Mouse (Mus musculus): ENCODE data around the gene Col6a2. TPM values are rescaled to one million over a fixed set of nuclear protein-coding genes. Genes with fewer than 3 reads are reported as not detected.

The Col6a2 gene
- polyA plus RNA-seq, 1 experiment: 47.2 TPM

- DNase-seq: no peak
- Histone ChIP-seq H3K4me3 (ENCODE audit: control insufficient read depth, insufficient read depth, low read length) (no peak overlapping the region), H3K27me3 (ENCODE audit: control insufficient read depth, insufficient read depth, low read length) (no peaks in the 10 kb centered on the region), H3K4me1 (replicated peaks; ENCODE audit: control insufficient read depth, insufficient read depth, low read length) (no peaks in the 10 kb centered on the region), H3K27ac (ENCODE audit: control insufficient read depth, insufficient read depth, low read length) (no peak overlapping the region), H3K36me3 (ENCODE audit: control insufficient read depth, insufficient read depth, low read length) (no peaks in the 10 kb centered on the region)
- WGBS: 61% methylated on average over 1 of the region's 1 CpGs
- TF ChIP-seq CTCF (IDR thresholded peaks at IDR 0.05; ENCODE audit: borderline replicate concordance, control insufficient read depth, extremely low read depth, insufficient read depth, low read length, poor library complexity) (no peak), POLR2A (IDR thresholded peaks at IDR 0.05; ENCODE audit: control insufficient read depth, extremely low read depth, insufficient read depth, low read length, poor library complexity) (no peak)
These were observed 37.2 kb downstream of the Col6a2 start for GRCm38 (mm10) chr10:76586190-76586589.

GRCm38 (mm10) chr10:76584138-76584537 lies 39.3 kb downstream of the Col6a2 start:
- H3K27me3 ChIP-seq (ENCODE audit: control insufficient read depth, insufficient read depth, low read length): no peaks in the 10 kb centered on the region
- whole genome bisulfite sequencing: 26% methylated on average over 10 of the region's 10 CpGs
- TF ChIP-seq CTCF (IDR thresholded peaks at IDR 0.05; ENCODE audit: borderline replicate concordance, control insufficient read depth, extremely low read depth, insufficient read depth, low read length, poor library complexity): no peak
- TF ChIP-seq POLR2A (IDR thresholded peaks at IDR 0.05; ENCODE audit: control insufficient read depth, extremely low read depth, insufficient read depth, low read length, poor library complexity): no peak
- DNase-seq: no peak
- H3K4me1 ChIP-seq (replicated peaks; ENCODE audit: control insufficient read depth, insufficient read depth, low read length): no peaks in the 10 kb centered on the region
- no peaks in the 10 kb centered on the region for H3K36me3 ChIP-seq (ENCODE audit: control insufficient read depth, insufficient read depth, low read length)
- no peak overlapping the region for H3K27ac ChIP-seq (ENCODE audit: control insufficient read depth, insufficient read depth, low read length)
- no peak overlapping the region for H3K4me3 ChIP-seq (ENCODE audit: control insufficient read depth, insufficient read depth, low read length)

- H3K27ac ChIP-seq (ENCODE audit: control insufficient read depth, insufficient read depth, low read length): no peak overlapping the region
- DNase-seq: no peak
- 96% methylated on average over 7 of the region's 7 CpGs for WGBS
- H3K36me3 ChIP-seq (ENCODE audit: control insufficient read depth, insufficient read depth, low read length): no peaks in the 10 kb centered on the region
- H3K4me1 ChIP-seq (replicated peaks; ENCODE audit: control insufficient read depth, insufficient read depth, low read length): no peaks in the 10 kb centered on the region
- H3K4me3 ChIP-seq (ENCODE audit: control insufficient read depth, insufficient read depth, low read length): no peak overlapping the region
- H3K27me3 ChIP-seq (ENCODE audit: control insufficient read depth, insufficient read depth, low read length): no peaks in the 10 kb centered on the region
- no peak for TF ChIP-seq POLR2A (IDR thresholded peaks at IDR 0.05; ENCODE audit: control insufficient read depth, extremely low read depth, insufficient read depth, low read length, poor library complexity)
- no peak for TF ChIP-seq CTCF (IDR thresholded peaks at IDR 0.05; ENCODE audit: borderline replicate concordance, control insufficient read depth, extremely low read depth, insufficient read depth, low read length, poor library complexity)
These were observed 46.5 kb downstream of the Col6a2 start for GRCm38 (mm10) chr10:76576920-76577319.

GRCm38 (mm10) chr10:76575374-76575773 lies 48.1 kb downstream of the Col6a2 start, which contains the start of gene Ftcd:
Gene Ftcd (plus strand): TSS chr10:76575648.
- 91% methylated on average over 3 of the region's 3 CpGs for WGBS
- DNase-seq: no peak
- Histone ChIP-seq H3K4me3 (ENCODE audit: control insufficient read depth, insufficient read depth, low read length) (no peak within 1 kb of the TSS), H3K36me3 (ENCODE audit: control insufficient read depth, insufficient read depth, low read length) (no peaks in the 10 kb centered on the region), H3K27me3 (ENCODE audit: control insufficient read depth, insufficient read depth, low read length) (no peaks in the 10 kb centered on the region), H3K27ac (ENCODE audit: control insufficient read depth, insufficient read depth, low read length) (no peak within 1 kb of the TSS), H3K4me1 (replicated peaks; ENCODE audit: control insufficient read depth, insufficient read depth, low read length) (no peaks in the 10 kb centered on the region)
- no peak for TF ChIP-seq POLR2A (IDR thresholded peaks at IDR 0.05; ENCODE audit: control insufficient read depth, extremely low read depth, insufficient read depth, low read length, poor library complexity)
- TF ChIP-seq CTCF (IDR thresholded peaks at IDR 0.05; ENCODE audit: borderline replicate concordance, control insufficient read depth, extremely low read depth, insufficient read depth, low read length, poor library complexity): no peak

- H3K4me3 ChIP-seq (ENCODE audit: control insufficient read depth, insufficient read depth, low read length): no peak overlapping the region
- no peak overlapping the region for H3K27ac ChIP-seq (ENCODE audit: control insufficient read depth, insufficient read depth, low read length)
- H3K27me3 ChIP-seq (ENCODE audit: control insufficient read depth, insufficient read depth, low read length): no peaks in the 10 kb centered on the region
- TF ChIP-seq CTCF (IDR thresholded peaks at IDR 0.05; ENCODE audit: borderline replicate concordance, control insufficient read depth, extremely low read depth, insufficient read depth, low read length, poor library complexity) (no peak), POLR2A (IDR thresholded peaks at IDR 0.05; ENCODE audit: control insufficient read depth, extremely low read depth, insufficient read depth, low read length, poor library complexity) (no peak)
- DNase-seq: no peak
- no peaks in the 10 kb centered on the region for H3K36me3 ChIP-seq (ENCODE audit: control insufficient read depth, insufficient read depth, low read length)
- 94% methylated on average over 3 of the region's 3 CpGs for WGBS
- H3K4me1 ChIP-seq (replicated peaks; ENCODE audit: control insufficient read depth, insufficient read depth, low read length): no peaks in the 10 kb centered on the region
These were observed 51.3 kb downstream of the Col6a2 start for GRCm38 (mm10) chr10:76572151-76572550.

GRCm38 (mm10) chr10:76571070-76571469 lies 52.4 kb downstream of the Col6a2 start:
- H3K27me3 ChIP-seq (ENCODE audit: control insufficient read depth, insufficient read depth, low read length): no peaks in the 10 kb centered on the region
- no peaks in the 10 kb centered on the region for H3K36me3 ChIP-seq (ENCODE audit: control insufficient read depth, insufficient read depth, low read length)
- WGBS: 47% methylated on average over 2 of the region's 2 CpGs
- DNase-seq: no peak
- H3K4me3 ChIP-seq (ENCODE audit: control insufficient read depth, insufficient read depth, low read length): no peak overlapping the region
- H3K4me1 ChIP-seq (replicated peaks; ENCODE audit: control insufficient read depth, insufficient read depth, low read length): no peaks in the 10 kb centered on the region
- TF ChIP-seq CTCF (IDR thresholded peaks at IDR 0.05; ENCODE audit: borderline replicate concordance, control insufficient read depth, extremely low read depth, insufficient read depth, low read length, poor library complexity): no peak
- TF ChIP-seq POLR2A (IDR thresholded peaks at IDR 0.05; ENCODE audit: control insufficient read depth, extremely low read depth, insufficient read depth, low read length, poor library complexity): no peak
- no peak overlapping the region for H3K27ac ChIP-seq (ENCODE audit: control insufficient read depth, insufficient read depth, low read length)
